Mouse (Mus musculus): ENCODE measurements around the gene Dag1.
"Not testable (repeated sequence)": the region's sequence is repeated elsewhere in the genome, so short reads cannot be mapped to it uniquely, and the experiment has no call there.

The Dag1 gene

GRCm38 (mm10) chr9:108227911-108228649, 35.7 kb downstream of the Dag1 start:
- DNase-seq (ENCODE audit: low spot score), result no peak

- DNase-seq (ENCODE audit: low spot score), result no peak
These were observed 38.6 kb downstream of the Dag1 start for GRCm38 (mm10) chr9:108225166-108225565.

- no peak for DNase-seq (ENCODE audit: low spot score)
These were observed 40.1 kb downstream of the Dag1 start for GRCm38 (mm10) chr9:108223633-108224032.

- no peak for DNase-seq (ENCODE audit: low spot score)
These were observed 42.2 kb downstream of the Dag1 start for GRCm38 (mm10) chr9:108221566-108221965.

GRCm38 (mm10) chr9:108220380-108220774, 43.4 kb downstream of the Dag1 start:
- no peak for DNase-seq (ENCODE audit: low spot score)

GRCm38 (mm10) chr9:108219766-108220379, 43.9 kb downstream of the Dag1 start:
- no peak for DNase-seq (ENCODE audit: low spot score)

- DNase-seq (ENCODE audit: low spot score), result no peak
These were observed 45.7 kb downstream of the Dag1 start for GRCm38 (mm10) chr9:108217936-108218543.

GRCm38 (mm10) chr9:108217406-108217805, 46.4 kb downstream of the Dag1 start:
- DNase-seq (ENCODE audit: low spot score), result no peak

- no peak for DNase-seq (ENCODE audit: low spot score)
These were observed 50.7 kb downstream of the Dag1 start for GRCm38 (mm10) chr9:108213105-108213504.

GRCm38 (mm10) chr9:108212426-108212825, 51.3 kb downstream of the Dag1 start:
- no peak for DNase-seq (ENCODE audit: low spot score)

GRCm38 (mm10) chr9:108205571-108205901, 58.2 kb downstream of the Dag1 start:
- no peak for DNase-seq (ENCODE audit: low spot score)

- no peak for DNase-seq (ENCODE audit: low spot score)
These were observed 58.7 kb downstream of the Dag1 start for GRCm38 (mm10) chr9:108204884-108205570.

GRCm38 (mm10) chr9:108203015-108203414, 60.7 kb downstream of the Dag1 start:
- peak; percentile 83 for DNase-seq (ENCODE audit: low spot score)

GRCm38 (mm10) chr9:108202169-108202568, 61.6 kb downstream of the Dag1 start:
- DNase-seq (ENCODE audit: low spot score), result no peak

- peak; percentile 94 for DNase-seq (ENCODE audit: low spot score)
These were observed 62.6 kb downstream of the Dag1 start for GRCm38 (mm10) chr9:108201160-108201559.

- no peak for DNase-seq (ENCODE audit: low spot score)
These were observed 65.1 kb downstream of the Dag1 start for GRCm38 (mm10) chr9:108198621-108199020.

GRCm38 (mm10) chr9:108196920-108197677, 66.7 kb downstream of the Dag1 start:
- peak; percentile 45 for DNase-seq (ENCODE audit: low spot score)

- DNase-seq (ENCODE audit: low spot score), result not testable (repeated sequence)
These were observed 67.5 kb downstream of the Dag1 start for GRCm38 (mm10) chr9:108196222-108196621.

GRCm38 (mm10) chr9:108189787-108190679, 73.7 kb downstream of the Dag1 start, which contains the start of gene Bsn:
Gene Bsn, minus strand, starts transcription at chr9:108190384.
- peak; percentile 50 for DNase-seq (ENCODE audit: low spot score)

GRCm38 (mm10) chr9:108189488-108189786, 74.3 kb downstream of the Dag1 start:
- DNase-seq (ENCODE audit: low spot score), result no peak

GRCm38 (mm10) chr9:108189023-108189422, 74.7 kb downstream of the Dag1 start:
- DNase-seq (ENCODE audit: low spot score), result no peak

Data from urinary bladder, postnatal 14 days (tissue).